Mouse (Mus musculus): ENCODE data around the gene Ccdc141. TPM values are rescaled to one million over a fixed set of nuclear protein-coding genes. Genes with fewer than 3 reads are reported as not detected.

Ccdc141 gene
- total RNA-seq, 2 experiments from 2014 or later: 21.1 to 30.3 TPM

- intact Hi-C loops (cut with DNase I): no loop called here
- DNase-seq (ENCODE audit: extremely low spot score in 1 of 2, low spot score in 2 of 2): no peak
Measured at GRCm38 (mm10) chr2:77148215-77148614, 22.2 kb downstream of the Ccdc141 start.

GRCm38 (mm10) chr2:77146968-77147367 lies 23.5 kb downstream of the Ccdc141 start:
- no peak for DNase-seq (ENCODE audit: extremely low spot score in 1 of 2, low spot score in 2 of 2)
- intact Hi-C loops (cut with DNase I): no loop called here

GRCm38 (mm10) chr2:77146291-77146690 lies 24.1 kb downstream of the Ccdc141 start:
- intact Hi-C loops (cut with DNase I): no loop called here
- no peak for DNase-seq (ENCODE audit: extremely low spot score in 1 of 2, low spot score in 2 of 2)

DNA sequence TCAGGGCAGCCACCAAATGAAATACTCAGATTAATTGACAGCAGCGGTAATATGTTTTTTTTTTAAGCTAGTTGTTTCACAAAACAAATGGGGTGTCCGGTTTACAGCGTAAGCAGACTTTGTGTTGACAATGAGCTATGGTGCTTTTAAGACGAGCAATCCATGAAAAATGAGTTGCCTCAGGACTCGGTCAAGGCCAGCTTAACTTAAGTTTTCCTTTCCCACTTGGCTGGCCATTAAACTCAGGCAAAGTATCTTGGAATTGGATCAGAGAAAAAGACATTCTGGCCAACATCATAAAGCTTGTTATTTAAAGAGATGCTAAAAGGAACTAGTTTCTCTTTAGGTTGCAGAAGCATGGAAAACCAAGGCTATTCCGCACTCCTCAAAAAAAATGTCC lies 26.9 kb downstream of the Ccdc141 start:
- no peak for DNase-seq (ENCODE audit: extremely low spot score in 1 of 2, low spot score in 2 of 2)
- intact Hi-C loops (cut with DNase I): no loop called here

DNA sequence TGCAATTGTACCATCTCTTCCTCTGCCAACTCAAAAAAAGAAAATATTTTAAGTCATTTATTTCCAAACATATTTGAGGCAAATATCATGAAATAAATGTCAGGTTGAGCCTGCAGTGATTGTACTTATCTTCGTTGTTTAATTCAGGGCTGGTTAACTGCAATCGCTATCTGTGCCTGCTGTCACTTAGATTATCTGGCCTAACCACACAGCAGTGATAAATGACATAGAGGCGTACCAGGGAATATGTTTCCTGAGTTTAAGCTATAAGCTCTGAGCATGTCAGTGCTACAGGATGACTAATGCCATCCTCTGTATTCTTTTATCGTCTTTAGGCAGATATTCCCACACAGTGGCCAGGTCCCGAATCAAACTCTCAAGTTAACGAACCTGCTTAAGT lies 31.6 kb downstream of the Ccdc141 start:
- intact Hi-C loops (cut with DNase I): no loop called here

DNA sequence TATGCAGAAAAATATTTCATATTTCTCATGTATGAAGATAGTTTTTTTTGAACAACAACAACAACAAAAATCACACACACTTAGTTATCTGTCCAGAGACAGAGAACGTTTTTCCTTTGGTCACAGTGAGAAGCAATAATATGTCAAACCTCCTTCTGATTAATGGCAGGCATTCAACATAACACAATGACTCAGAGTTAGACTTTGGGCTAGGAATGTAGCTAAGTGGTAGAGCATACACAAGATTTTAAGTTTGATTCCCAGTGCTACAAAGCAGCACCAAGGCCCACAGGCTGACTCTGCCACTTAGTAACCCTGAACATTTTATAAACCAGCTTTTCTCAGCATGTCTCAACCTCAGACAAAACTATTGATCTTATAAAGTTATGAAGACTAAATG lies 35.5 kb downstream of the Ccdc141 start:
- DNase-seq (ENCODE audit: extremely low spot score in 1 of 2, low spot score in 2 of 2): no peak
- intact Hi-C loops (cut with DNase I): no loop called here

More for the DNA sequence above, 31.6 kb downstream of the Ccdc141 start:
- no peak for DNase-seq (ENCODE audit: extremely low spot score in 1 of 2, low spot score in 2 of 2)

- DNase-seq (ENCODE audit: extremely low spot score in 1 of 2, low spot score in 2 of 2): no peak
- intact Hi-C loops (cut with DNase I): no loop called here
Measured at GRCm38 (mm10) chr2:77133407-77133806, 37.0 kb downstream of the Ccdc141 start.

DNA sequence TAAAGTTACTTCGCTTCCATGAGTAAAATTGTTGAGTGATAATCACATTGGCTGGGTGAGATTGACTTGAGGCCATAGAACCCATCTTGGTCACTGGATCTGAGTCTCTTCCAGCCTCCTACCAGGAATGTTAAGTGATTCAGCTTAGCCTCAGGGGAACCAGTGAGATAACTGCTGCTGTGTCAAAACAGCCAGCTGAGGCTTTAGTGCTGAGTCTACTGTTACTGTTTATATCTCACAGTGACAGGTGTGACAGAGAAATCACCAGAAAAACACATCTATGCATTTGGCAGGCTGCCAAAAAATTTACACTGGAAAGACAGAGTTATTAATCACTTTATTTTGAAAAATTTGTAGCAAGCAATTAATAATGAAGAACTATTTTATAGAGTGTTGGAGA lies 43.5 kb downstream of the Ccdc141 start:
- no peak for DNase-seq (ENCODE audit: extremely low spot score in 1 of 2, low spot score in 2 of 2)
- intact Hi-C loops (cut with DNase I): no loop called here

DNA sequence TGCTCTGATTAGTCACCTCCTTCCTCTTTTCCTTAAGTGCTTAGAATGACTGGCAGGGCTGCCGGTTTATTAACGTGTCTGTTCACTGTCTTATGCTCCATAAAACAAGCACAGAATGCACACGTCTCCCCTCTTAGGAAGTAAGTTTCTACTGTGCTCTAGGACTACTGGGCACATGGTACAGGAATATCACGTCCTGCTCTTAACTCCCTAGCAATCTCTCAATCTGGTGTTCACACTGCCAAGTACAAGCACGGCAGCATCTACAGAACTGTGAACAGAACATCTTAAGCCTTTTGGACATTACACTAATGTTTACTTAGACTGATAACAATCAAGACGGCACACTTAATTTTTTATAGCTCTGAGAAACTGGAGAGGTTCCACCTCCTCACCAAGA lies 52.3 kb downstream of the Ccdc141 start:
- intact Hi-C loops (cut with DNase I): no loop called here
- DNase-seq (ENCODE audit: extremely low spot score in 1 of 2, low spot score in 2 of 2): no peak

DNA sequence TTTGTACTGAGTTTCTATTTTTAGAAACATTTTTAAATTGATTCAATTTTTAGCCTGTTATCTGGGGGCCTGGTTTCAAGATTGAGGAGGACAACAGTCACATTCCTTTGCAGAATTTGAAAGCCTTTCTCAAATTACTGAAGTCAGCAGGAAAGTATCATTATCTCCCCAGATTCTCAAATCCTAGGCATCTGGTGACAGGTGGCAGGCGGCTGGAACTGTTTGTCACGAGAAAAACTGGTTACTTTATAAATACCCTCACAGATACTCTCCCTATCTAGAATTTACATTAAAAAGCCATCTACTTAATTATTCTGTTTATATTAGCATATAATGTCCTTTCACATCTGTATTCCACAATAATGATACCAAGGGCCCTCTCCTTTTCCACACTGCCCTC lies 56.1 kb downstream of the Ccdc141 start:
- no peak for DNase-seq (ENCODE audit: extremely low spot score in 1 of 2, low spot score in 2 of 2)
- intact Hi-C loops (cut with DNase I): no loop called here

DNA sequence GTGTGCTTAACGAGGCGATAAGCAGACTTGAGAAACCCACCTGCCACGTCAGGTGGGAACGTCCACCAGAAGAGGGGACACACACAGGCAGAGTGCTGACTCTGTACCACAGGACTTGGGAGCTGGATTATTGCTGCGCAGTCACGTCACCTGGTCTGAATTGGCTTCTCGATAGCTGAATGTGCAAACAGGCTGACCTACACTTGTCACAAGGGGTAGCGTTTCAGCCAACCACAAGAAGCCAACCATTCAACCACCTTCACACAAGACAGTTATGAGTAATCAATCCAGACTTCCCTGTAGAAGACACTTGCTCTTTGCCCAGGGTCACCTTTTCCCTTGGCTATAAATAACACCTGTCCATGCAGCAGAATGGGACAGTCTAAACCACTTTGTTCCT lies 56.6 kb downstream of the Ccdc141 start:
- intact Hi-C loops (cut with DNase I): no loop called here

GRCm38 (mm10) chr2:77113026-77113425 lies 57.4 kb downstream of the Ccdc141 start:
- DNase-seq (ENCODE audit: extremely low spot score in 1 of 2, low spot score in 2 of 2): no peak
- intact Hi-C loops (cut with DNase I): no loop called here

More for the DNA sequence above, 56.6 kb downstream of the Ccdc141 start:
- DNase-seq (ENCODE audit: extremely low spot score in 1 of 2, low spot score in 2 of 2): no peak

DNA sequence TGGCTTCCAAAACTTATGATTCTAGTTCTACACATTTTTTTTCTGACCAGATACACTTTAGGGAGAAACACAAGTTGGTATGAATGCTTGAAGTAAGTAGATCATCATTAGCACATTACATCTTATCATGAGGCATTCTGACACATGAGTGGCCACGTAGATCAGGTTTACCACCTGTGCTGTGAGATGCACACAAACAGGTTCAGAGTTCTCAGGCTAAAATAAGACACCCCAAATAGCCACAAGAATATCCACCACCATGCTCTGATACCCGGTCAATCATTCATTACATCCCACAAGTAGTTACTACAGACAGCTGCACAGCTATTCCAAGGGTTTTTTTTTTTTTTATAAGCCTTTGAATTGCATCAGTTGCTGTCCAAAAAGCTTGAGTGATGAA lies 59.3 kb downstream of the Ccdc141 start:
- intact Hi-C loops (cut with DNase I): no loop called here

DNA sequence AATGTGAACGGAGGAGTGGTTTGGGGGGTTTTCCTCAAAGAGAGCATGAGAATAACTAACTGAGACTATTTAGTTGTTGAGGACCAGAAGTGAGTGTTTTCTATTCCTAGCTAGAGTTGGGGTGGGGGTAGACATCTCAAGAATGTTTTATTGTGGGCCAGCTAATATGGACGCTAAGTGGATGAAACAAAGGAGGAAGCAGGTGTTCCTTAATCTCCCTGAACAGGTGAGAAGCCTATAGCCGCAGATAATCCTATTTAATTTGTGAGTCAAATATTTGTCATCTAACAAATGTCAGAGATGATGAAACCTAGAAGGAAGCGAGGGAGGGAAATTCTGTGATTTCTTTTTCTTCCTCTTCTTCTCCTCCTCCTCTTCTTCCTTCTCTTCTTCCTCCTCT lies 60.1 kb downstream of the Ccdc141 start:
- DNase-seq (ENCODE audit: extremely low spot score in 1 of 2, low spot score in 2 of 2): no peak
- intact Hi-C loops (cut with DNase I): no loop called here

More for the DNA sequence above, 59.3 kb downstream of the Ccdc141 start:
- no peak for DNase-seq (ENCODE audit: extremely low spot score in 1 of 2, low spot score in 2 of 2)

GRCm38 (mm10) chr2:77109506-77110123 lies 60.8 kb downstream of the Ccdc141 start:
- intact Hi-C loops (cut with DNase I): no loop called here
- no peak for DNase-seq (ENCODE audit: extremely low spot score in 1 of 2, low spot score in 2 of 2)

GRCm38 (mm10) chr2:77108562-77108961 lies 61.9 kb downstream of the Ccdc141 start:
- no peak for DNase-seq (ENCODE audit: extremely low spot score in 1 of 2, low spot score in 2 of 2)
- intact Hi-C loops (cut with DNase I): no loop called here

GRCm38 (mm10) chr2:77106150-77106549 lies 64.3 kb downstream of the Ccdc141 start:
- intact Hi-C loops (cut with DNase I): no loop called here
- no peak for DNase-seq (ENCODE audit: extremely low spot score in 1 of 2, low spot score in 2 of 2)

GRCm38 (mm10) chr2:77105006-77105715 lies 65.3 kb downstream of the Ccdc141 start:
- intact Hi-C loops (cut with DNase I): no loop called here
- no peak for DNase-seq (ENCODE audit: extremely low spot score in 1 of 2, low spot score in 2 of 2)

GRCm38 (mm10) chr2:77102516-77102915 lies 67.9 kb downstream of the Ccdc141 start:
- no peak for DNase-seq (ENCODE audit: extremely low spot score in 1 of 2, low spot score in 2 of 2)
- intact Hi-C loops (cut with DNase I): no loop called here

GRCm38 (mm10) chr2:77099814-77100213 lies 70.6 kb downstream of the Ccdc141 start:
- intact Hi-C loops (cut with DNase I): no loop called here
- DNase-seq (ENCODE audit: extremely low spot score in 1 of 2, low spot score in 2 of 2): no peak

DNA sequence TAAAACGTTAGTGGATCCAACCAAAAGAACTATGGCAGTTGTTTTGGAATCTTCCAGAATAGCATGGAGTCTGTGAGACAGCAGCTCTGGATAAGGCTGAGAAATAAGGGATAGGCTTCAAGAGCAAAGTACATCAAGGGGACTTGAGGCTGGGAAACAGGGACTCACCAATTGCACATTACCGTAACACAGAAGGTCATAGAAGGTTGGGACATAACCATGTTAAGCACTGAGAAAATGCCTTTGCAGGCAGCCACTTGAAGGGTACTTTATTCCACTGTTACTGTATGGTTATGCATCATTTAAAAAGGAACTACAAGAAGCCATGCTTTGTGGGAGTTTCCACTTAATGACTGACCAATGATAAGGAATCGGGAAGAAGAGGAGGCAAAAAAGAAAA lies 71.7 kb downstream of the Ccdc141 start:
- intact Hi-C loops (cut with DNase I): no loop called here
- DNase-seq (ENCODE audit: extremely low spot score in 1 of 2, low spot score in 2 of 2): no peak

Measured in left cerebral cortex, postnatal 10 days (tissue).